Mouse (Mus musculus): ENCODE results near the gene Olfr10.
"Not testable (repeated sequence)": the region's sequence is repeated elsewhere in the genome, so short reads cannot be mapped to it uniquely, and the experiment has no call there.

The Olfr10 gene

DNA sequence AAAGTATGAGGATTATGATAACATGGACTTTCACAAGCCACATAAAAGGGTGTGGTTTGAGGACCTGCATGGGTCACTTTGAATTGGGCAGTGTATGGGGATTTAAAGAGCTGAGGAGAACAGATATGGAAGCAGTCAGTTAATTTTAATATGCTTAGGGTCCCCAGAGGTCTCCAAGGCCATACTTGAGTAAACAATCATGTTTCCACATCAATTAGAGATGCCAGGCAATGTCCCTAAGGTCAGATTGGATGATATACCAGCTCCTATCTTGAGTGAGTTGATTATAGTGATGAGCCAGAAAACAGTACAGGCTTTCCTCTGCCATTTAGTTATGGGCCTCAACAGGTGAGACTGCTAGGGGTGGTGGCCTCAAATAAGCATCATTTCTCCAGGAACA, at the start of gene Olfr10:
TSS of gene Olfr10 (plus strand) at position 301 of the 400 bp plus-strand sequence.
- no peak for DNase-seq

DNA sequence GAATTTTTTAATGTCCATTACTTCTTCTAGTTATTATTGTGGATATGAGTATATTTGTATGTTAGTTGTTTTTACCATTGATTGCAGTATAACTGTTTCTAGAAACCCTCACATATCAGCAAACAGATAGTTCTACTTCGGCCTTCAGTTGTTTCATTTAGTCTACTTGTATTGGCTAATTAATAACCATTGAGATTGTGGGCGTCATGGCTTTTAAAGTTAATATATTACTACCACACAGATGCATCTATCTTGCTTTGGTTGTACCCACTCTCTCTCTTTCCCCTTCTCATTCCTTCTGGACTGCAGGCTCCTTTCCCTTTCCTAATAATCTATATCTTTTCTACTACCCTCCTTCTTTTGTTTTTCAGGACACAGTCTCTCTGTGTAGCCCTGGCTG, 45.2 kb upstream of the Olfr10 start:
- peak in 1 of 2 experiments; percentile 63 for DNase-seq

DNA sequence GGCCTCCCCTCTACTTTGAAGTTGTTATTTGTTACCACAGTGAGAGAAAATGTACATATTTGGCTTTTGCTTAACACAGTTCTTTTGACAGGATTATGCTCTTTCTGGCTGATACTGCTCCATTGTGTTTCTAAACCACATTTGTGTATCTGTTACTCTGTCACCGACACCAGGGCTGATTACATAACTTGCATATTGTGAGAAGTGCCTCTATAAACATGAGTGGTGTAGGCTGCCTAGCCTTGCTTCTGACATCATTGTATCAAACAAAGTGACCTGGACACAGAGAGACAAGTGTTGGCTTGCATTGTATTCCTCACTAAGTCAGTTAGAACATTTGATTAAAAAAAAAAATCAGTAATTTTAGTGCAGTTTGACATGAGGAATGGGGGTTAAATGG, 44.7 kb upstream of the Olfr10 start:
- DNase-seq: no peak

DNA sequence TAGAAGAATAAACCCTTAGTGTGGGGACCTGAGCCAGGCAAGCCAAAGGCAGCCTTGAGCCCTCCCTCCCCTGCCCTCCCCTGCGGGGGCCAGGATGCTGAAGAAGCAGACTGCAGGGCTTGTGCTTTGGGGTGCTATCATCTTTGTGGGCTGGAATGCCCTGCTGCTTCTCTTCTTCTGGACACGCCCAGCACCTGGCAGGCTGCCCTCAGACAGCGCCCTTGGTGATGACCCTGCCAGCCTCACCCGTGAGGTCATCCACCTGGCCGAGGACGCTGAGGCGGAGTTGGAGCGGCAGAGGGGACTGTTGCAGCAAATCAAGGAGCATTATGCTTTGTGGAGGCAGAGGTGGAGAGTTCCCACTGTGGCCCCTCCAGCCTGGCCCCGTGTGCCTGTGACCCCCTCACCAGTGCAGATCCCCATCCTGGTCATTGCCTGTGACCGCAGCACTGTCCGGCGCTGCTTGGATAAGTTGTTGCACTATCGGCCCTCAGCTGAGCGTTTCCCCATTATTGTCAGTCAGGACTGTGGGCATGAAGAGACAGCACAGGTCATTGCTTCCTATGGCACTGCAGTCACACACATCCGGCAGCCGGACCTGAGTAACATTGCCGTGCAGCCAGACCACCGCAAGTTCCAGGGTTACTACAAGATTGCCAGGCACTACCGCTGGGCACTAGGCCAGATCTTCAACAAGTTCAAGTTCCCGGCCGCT, 43.8 kb upstream of the Olfr10 start:
- DNase-seq: peak; percentile 92 to 95

DNA sequence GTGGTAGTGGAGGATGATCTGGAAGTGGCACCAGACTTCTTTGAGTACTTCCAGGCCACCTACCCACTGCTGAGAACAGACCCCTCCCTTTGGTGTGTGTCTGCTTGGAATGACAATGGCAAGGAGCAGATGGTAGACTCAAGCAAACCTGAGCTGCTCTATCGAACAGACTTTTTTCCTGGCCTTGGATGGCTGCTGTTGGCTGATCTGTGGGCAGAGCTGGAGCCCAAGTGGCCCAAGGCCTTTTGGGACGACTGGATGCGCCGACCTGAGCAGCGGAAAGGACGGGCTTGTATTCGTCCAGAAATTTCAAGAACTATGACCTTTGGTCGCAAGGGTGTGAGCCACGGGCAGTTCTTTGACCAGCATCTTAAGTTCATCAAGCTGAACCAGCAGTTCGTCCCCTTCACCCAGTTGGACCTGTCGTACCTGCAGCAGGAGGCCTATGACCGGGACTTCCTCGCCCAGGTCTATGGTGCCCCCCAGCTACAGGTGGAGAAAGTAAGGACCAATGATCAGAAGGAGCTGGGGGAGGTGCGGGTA, 43.2 kb upstream of the Olfr10 start:
- peak; percentile 75 to 90 for DNase-seq

DNA sequence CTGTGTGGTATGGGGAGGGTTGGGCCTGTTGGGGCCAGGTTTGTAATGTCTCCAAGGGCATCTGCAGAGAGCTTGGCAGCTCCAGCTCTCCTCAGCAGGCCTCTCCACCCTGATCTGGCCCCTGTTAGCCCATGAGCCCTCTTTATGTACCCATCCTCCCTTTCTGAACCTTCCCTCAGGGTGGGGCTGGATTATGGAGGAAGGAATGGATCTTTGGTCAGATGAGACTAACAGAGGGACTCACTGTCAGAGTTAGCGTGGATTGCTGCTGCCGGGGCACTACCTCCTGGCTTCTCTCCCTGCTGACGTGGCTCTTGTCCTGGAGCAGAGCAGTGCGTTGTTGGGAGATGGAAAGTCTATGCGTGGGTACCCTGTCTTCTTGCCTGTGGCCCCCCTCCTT, 42.3 kb upstream of the Olfr10 start:
- peak; percentile 53 to 61 for DNase-seq

DNA sequence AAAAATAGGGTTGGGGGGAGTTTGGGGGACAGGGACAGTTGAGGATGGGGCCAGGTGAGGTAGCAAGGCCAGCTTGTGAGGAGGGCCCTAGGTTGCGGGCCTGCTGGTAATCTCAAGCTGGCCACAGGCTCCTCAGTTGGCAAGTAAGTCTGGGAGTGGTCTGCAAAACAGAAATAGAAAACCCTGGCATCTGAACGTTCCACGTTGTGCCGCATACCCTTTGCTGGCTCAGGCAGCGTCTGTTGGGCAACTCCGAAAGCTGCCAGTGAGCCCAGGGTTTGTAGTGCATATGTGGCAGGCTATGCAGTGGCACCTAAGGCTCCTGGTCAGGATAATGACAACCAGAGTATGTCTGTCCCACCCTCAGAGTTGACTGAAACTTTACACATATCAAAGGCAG, 41.4 kb upstream of the Olfr10 start:
- DNase-seq: no peak

DNA sequence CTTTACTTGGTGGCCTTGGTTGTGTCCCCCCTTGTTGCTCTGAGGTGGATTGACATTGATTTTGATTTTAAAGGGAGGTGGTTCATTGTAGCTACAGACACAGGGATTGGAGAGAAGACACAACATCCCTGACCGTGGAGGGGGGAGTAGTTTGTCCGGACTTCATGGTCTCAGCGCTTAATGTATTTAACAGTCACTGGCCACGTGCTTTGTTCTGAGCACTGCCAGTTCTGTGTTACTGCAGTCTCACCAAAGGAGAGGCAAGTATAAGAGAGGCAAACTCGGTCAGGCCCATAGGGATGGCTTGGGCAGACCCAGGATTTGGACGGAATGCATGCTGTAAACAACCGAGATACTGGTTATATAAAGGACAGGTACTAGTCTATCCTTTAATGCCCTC, 40.5 kb upstream of the Olfr10 start:
- no peak for DNase-seq

DNA sequence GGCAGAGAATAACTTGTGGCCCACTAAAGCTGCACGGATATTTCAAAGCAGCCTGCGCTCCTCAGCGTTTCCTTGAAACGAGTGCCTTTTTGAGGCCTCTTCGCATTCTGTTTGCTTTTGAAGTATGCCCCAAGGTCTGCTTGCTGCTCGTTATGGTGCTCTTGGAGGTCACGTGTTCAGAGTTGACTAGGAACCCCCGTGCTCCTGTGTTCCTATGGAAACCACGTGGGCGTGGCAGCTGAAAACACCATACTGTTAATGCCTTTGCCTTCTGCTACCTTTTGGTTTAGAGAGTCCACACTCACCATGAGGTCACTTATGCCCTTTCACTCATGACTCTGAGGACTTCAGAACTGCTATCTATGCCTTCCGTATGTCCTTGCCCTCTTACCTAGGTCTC, 39.9 kb upstream of the Olfr10 start:
- DNase-seq: no peak

DNA sequence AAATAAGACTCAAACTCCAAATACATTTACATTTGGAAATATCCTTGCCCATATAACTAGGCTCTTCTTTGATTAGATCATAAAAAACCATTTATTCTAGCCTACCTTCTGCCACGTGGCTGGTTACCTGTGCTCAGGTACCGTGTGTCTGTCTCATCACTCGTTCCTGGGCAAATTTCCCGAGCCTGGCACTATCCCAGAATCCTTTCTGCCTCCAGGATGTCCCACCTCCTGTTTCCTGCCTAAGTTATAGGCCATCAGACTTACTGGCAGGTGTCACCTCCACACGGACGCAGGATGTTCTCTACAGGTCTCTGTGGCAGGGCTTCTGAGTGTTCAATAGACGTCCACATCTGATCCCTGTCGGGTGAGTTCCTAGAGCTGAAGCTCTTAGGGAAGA, 39.4 kb upstream of the Olfr10 start:
- peak in 1 of 2 experiments; percentile 56 for DNase-seq

DNA sequence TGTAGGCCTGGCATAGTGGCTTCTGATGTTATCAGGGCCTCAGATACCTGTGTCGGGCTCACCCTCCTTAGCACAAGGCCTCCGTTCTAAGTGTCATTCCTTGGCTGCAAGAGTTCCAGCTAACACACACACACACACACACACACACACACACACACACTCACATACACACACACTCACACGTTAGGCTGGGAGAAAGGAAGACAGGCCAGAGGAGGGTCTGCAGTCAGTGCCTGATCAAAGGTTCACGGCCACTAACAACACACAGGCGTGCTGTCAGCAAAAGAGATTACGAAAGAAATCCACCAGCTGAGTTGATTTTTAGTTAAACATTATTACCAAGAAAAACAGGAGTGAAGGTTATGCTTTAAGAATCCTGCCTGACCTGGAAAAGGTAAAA, 37.9 kb upstream of the Olfr10 start:
- peak; percentile 64 to 79 for DNase-seq

DNA sequence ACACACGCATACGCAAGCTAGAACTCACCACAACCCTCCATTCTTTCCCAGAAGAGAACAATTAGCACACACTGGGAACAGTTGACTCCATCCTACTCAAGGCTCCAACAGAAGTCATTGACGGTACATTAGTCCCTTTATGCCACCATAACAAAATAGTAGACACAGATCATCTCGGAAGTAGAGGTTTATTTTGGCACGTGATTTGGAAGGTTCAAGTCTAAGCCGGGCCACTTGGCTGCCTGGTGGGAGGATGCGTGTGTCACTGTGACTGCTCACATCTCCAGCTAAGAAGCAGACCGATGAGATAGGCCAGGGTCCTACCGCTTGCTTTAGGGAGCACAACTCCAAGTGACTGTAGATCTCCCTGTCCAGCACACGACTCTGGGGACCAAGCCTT, 37.2 kb upstream of the Olfr10 start:
- peak in 1 of 2 experiments; percentile 26 for DNase-seq

DNA sequence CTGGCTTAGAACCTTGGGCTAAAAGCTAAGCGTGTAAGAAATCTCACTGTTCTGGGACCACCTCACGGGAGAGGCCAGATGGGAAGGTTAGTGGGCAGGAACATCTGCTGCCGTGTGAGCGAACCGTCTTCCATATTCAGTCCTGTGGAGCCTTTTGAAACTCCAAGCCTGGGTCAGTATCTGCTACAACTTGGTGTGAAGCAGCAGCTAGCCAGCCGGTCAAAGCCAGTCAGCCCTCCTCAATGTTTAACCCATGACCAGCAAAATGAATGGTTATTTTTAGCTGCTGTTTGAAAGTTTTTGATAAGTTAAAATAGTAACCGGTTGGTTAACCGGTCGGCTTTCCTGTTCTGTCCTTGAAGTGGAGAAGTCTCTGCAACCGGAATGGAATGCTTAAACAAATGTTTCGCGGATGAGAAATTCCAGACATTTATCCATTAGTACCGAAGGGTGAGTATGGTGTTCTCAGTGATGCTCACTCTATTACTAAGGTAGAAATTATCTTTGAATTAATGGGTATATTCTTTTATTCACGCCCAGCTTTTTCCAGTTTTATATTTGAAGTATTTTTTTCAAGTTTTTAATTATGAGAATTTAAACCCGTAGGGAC, 36.5 kb upstream of the Olfr10 start:
- peak; percentile 63 to 75 for DNase-seq

DNA sequence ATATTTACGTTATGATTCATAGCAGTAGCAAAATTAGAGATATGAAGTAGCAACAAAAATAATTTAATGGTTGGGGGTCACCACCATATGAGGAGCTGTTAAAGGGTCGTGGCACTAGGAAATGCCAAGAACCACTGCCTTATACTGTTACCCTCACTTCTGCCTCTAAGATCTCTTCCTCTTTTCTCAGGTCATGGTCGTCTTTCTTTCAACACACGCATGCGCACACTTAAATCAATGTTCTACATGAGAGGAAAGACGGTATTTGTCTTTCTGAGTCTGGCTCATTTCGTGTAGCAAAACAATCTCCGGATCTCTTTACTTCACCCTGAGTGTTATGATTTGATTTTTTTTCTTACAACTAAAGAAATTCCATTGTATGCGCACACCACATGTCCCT, 34.8 kb upstream of the Olfr10 start:
- no peak for DNase-seq

DNA sequence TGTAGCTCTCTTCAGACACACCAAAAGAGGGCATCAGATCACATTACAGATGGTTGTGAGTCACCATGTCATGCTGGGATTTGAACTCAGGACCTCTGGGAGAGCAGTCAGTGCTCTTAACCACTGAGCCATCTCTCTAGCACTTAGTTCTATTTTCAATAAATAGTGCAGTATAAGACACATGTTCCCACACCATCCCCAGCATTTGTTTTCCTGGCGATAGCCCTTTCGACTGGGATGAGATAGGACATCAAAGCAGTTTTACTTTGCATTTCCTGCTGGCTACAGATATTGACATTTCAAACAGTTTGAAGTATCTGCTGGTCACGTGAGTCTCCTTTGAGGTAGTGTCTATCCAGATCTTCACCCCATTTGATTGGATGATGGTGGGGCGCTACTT, 34.2 kb upstream of the Olfr10 start:
- no peak for DNase-seq

DNA sequence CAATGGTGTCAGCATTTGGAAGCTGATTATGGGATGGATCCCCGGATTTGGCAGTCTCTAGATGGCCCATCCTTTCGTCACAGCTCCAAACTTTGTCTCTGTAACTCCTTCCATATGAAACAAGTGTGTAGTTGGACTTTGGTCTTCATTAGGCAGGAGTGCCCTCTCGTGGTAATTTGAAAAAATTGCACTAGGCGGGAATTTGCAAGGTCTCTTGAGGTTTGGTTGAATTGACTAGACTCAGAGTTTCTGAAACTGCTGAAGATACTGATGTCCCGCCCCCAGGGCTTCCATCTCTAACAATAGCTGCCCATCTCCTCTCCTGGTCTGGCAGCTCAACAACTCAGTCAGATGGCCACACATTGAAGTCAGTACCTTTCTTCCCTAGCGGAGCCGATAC, 33.2 kb upstream of the Olfr10 start:
- peak; percentile 53 to 55 for DNase-seq

DNA sequence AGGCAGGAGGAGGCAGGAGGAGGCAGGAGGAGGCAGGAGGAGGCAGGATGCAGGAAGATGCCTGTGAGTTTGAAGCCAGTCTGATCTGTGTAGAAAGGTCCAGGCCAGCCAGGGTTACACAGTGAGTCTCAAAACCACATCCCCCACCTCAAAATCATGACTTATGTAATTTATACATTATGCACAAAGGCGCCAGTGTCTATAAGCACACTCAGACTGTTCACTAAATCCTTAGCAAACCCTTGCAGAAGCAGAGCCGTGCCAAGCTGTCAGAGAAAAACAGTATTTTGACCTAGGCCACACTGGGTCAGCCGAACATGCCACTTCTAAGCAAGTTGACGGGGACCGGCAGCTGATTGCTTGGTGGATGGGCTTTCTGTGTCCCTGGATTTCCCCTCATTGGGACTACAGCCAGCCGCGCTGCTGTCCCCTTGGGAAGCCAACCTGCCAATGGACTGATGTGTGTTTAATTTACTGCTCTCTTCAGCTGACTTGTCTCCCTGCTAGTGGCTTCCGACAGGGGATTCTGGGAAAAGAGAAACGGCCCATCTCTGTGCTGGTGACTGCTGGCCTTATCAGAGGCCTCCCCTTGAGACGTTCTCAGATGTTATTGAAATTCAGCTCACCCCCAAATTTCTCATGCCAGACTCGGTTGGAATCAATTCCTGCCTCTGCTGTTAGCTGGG, 30.6 kb upstream of the Olfr10 start:
- DNase-seq: no peak

DNA sequence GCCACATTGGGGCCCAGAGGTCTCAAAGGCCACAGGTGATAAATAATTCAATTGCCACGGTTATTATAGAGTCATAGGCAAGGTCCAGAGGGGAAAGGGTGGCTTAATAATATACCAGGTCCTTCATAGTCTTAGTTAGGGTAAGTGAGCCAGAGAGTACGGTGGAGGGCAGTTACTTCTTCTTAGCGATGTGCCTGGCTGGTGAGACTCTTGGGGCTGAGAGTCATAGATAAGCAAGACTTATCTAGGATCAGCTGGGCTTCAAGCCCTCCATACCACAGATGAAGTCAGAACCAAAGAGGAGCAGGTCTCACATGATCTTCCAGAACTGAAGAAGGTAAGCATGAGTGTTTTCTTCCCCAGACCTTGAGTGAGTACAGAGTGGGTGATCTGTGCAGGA, 26.3 kb upstream of the Olfr10 start, which contains the start of gene Olfr1393:
TSS of gene Olfr1393 (plus strand) at position 83 of the 400 bp plus-strand sequence.
- no peak for DNase-seq

DNA sequence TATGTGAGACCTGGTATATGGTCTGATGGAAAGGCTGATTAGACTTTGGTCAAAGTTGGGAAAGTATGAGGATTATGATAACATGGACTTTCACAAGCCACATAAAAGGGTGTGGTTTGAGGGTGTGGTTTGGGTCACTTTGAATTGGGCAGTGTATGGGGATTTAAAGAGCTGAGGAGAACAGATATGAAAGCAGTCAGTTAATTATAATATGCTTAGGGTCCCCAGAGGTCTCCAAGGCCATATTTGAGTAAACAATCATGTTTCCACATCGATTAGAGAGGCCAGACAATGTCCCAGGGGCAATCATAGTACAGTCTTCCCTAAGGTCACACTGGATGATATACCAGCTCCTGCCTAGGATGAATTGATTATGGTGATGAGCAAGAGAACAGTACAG, 19.6 kb upstream of the Olfr10 start, which contains the start of gene Olfr1392:
TSS of gene Olfr1392 (plus strand) at position 301 of the 400 bp plus-strand sequence.
- not testable (repeated sequence) for DNase-seq

DNA sequence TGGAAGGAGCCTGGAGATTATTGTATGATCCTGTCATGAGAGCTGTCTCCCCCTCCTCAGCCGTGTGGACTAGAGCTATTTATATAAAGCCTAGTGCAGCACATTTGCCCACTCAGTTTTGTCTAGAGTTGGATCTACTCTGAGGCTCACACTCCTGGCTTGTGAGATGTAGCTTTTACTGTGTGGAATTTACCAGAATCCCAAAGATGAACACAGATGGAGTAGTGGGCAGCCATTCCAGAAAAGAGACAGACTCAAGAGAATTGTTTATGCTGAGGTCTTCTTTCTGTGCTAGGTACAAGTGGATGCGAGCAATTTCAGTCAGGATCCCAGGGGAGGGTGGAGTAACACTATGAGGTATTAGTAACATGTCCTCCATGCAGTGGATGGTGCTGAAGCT, 17.3 kb upstream of the Olfr10 start:
- no peak for DNase-seq

DNA sequence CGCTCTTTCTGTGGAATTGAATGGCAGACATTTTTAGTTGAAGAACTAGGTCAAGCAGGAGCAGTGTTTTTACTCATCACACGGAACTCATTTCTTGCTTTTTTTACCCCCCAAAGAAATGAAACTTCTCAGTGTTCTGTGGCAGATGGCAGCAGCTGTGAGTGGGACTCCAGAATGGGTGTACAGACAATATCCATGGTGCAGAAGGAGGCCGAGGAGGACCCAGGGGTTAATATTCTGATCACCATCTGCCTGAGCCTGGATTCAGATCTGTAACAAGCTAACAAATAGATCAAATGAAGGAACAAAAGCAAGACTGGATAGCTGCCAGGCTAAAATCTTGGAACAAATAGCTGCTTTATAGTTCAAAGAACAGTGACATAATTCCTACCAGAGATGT, 11.8 kb upstream of the Olfr10 start:
- DNase-seq: no peak

DNA sequence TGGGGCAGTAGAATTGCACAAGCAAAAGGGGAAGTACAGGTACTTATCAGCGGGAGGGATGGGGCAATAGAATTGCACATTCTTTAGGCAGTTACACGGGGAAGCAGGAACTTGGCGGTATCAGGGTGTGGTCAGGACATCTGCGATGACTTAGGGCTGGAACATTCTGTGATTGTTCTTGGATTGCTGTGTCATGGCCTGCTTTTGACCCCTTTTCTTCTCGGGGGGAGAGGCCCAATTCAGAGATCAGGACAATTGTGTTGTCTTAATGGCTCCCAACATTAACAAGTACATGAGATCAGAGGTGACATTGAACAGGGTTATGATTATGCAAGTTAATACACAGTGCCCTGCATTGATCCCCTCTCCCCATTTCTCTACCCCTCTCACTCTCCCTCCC, 4.0 kb downstream of the Olfr10 start:
- not testable (repeated sequence) for DNase-seq

DNA sequence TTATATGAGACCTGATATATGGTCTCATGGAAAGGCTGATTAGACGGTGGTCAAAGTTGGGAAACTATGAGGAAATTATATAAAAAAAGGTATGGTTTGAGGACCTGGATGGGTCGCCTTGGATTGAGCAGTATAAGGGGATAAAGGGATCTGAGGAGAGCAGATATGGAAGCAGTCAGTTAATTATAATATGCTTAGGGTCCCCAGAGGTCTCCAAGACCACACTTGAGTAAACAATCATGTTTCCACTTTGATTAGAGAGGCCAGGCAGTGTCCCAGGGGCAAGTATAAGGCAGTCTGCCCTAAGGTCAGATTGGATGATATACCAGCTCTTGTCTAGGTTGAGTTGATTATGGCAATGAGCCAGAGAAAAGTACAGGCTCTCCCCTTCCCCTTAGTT, 17.9 kb downstream of the Olfr10 start, which contains the start of gene Olfr1391:
TSS of gene Olfr1391 (plus strand) at position 301 of the 400 bp plus-strand sequence.
- DNase-seq: no peak

DNA sequence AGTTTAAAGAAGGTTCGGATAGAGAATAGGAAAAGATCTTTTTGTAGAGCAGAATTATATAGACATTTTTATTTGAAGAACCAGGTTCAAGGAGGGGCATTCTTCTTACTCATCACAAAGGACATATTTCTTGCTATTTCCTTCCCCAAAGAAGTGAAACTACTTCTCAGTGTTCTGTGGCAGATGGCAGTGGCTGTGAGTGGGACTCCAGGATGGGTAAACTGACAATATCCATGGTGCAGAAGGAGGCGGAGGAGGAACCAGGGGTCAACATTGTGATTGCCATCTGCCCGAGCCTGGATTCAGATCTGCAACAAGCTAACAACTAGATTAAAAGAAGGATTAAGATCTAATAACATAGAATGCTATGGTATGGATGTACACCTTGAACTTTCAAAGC, 22.2 kb downstream of the Olfr10 start:
- DNase-seq: no peak
